Mouse (Mus musculus): ENCODE results near the gene Ulk1. TPM values are rescaled to one million over a fixed set of nuclear protein-coding genes. Genes with fewer than 3 reads are reported as not detected.
"Not testable (repeated sequence)": the region's sequence is repeated elsewhere in the genome, so short reads cannot be mapped to it uniquely, and the experiment has no call there.

Ulk1 gene
- total RNA-seq, 2 experiments from 2014 or later: 66.6 to 67.6 TPM

GRCm38 (mm10) chr5:110806154-110806553 is 3.7 kb downstream of the Ulk1 start:
- DNase-seq (ENCODE audit: low spot score in 2 of 2): no peak

GRCm38 (mm10) chr5:110804012-110804743 is 5.7 kb downstream of the Ulk1 start:
- no peak for DNase-seq (ENCODE audit: low spot score in 2 of 2)

- no peak for DNase-seq (ENCODE audit: low spot score in 2 of 2)
These were observed 7.1 kb downstream of the Ulk1 start for GRCm38 (mm10) chr5:110802809-110803208.

- DNase-seq (ENCODE audit: low spot score in 2 of 2): no peak
These were observed 7.7 kb downstream of the Ulk1 start for GRCm38 (mm10) chr5:110802186-110802585.

- no peak for DNase-seq (ENCODE audit: low spot score in 2 of 2)
These were observed 8.8 kb downstream of the Ulk1 start for GRCm38 (mm10) chr5:110801036-110801624.

- no peak for DNase-seq (ENCODE audit: low spot score in 2 of 2)
These were observed 12.2 kb downstream of the Ulk1 start for GRCm38 (mm10) chr5:110797696-110798095.

GRCm38 (mm10) chr5:110794363-110794762 is 15.5 kb downstream of the Ulk1 start:
- DNase-seq (ENCODE audit: low spot score in 2 of 2): no peak

GRCm38 (mm10) chr5:110788684-110789083 is 21.2 kb downstream of the Ulk1 start:
- peak; percentile 29 to 50 for DNase-seq (ENCODE audit: low spot score in 2 of 2)

GRCm38 (mm10) chr5:110786081-110786835 is 23.6 kb downstream of the Ulk1 start:
- DNase-seq (ENCODE audit: low spot score in 2 of 2): peak in 1 of 2 experiments; percentile 26

- DNase-seq (ENCODE audit: low spot score in 2 of 2): no peak
These were observed 26.7 kb downstream of the Ulk1 start for GRCm38 (mm10) chr5:110783150-110783549.

GRCm38 (mm10) chr5:110781529-110782238 is 28.2 kb downstream of the Ulk1 start:
- no peak for DNase-seq (ENCODE audit: low spot score in 2 of 2)

- DNase-seq (ENCODE audit: low spot score in 2 of 2): no peak
These were observed 29.0 kb downstream of the Ulk1 start for GRCm38 (mm10) chr5:110780761-110781528.

GRCm38 (mm10) chr5:110779998-110780760 is 29.7 kb downstream of the Ulk1 start, which contains the start of gene Pus1:
TSS of gene Pus1 (minus strand) at chr5:110780659.
- DNase-seq (ENCODE audit: low spot score in 2 of 2): peak; percentile 88 to 90

GRCm38 (mm10) chr5:110779276-110779997 is 30.5 kb downstream of the Ulk1 start:
- no peak for DNase-seq (ENCODE audit: low spot score in 2 of 2)

- DNase-seq (ENCODE audit: low spot score in 2 of 2): no peak
These were observed 31.6 kb downstream of the Ulk1 start for GRCm38 (mm10) chr5:110778263-110778662.

GRCm38 (mm10) chr5:110776141-110776540 is 33.8 kb downstream of the Ulk1 start:
- DNase-seq (ENCODE audit: low spot score in 2 of 2): no peak

GRCm38 (mm10) chr5:110774511-110774910 is 35.4 kb downstream of the Ulk1 start:
- DNase-seq (ENCODE audit: low spot score in 2 of 2): no peak

- not testable (repeated sequence) for DNase-seq (ENCODE audit: low spot score in 2 of 2)
These were observed 37.0 kb downstream of the Ulk1 start for GRCm38 (mm10) chr5:110772945-110773344.
